Mouse (Mus musculus) right cerebral cortex, postnatal 25 days (tissue): ENCODE measurements around the gene Tmem108.

Experiments
- DNase-seq: peaks from one replicate; pipeline ENCODE4 v3.0.0; 2022

Gene Tmem108

DNA sequence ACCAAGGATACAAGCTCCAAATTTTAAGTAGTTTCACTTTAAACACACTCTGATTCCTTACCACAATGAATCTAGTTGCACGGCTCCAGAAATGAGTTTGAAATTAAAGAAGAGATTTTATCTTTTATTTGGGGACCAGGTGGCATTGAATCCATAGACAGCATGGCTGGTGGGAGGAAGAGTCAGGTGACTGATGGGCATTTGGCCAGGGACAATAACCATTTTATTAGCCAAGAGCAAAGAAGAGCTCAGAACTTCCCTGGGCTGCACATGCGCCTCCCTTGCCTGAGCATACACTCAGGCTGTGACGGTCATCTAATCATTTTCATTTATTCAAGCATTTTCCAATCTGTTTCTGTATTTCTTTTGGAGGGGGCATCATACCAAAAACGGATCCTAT is 135.5 kb downstream of the Tmem108 start:
- DNase-seq = no peak

DNA sequence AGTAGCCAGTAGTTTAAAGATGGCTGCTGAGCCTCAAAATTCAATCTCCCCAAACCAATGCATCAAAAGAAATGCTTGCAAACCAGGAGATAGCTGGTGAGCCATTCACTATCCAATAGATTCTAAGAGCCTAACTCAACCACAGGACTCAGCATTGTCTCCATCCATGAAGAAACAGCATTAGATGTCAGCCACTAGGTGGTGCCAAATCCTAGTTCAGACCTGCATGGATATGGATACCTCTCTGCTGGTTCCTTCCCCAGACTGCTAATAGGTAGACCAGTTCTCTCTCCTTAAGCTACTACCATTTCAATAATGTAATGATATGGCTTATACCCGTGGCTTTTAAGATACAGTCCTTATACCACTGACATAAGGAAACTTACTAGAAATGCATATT is 137.0 kb downstream of the Tmem108 start:
- DNase-seq = peak; percentile 62

DNA sequence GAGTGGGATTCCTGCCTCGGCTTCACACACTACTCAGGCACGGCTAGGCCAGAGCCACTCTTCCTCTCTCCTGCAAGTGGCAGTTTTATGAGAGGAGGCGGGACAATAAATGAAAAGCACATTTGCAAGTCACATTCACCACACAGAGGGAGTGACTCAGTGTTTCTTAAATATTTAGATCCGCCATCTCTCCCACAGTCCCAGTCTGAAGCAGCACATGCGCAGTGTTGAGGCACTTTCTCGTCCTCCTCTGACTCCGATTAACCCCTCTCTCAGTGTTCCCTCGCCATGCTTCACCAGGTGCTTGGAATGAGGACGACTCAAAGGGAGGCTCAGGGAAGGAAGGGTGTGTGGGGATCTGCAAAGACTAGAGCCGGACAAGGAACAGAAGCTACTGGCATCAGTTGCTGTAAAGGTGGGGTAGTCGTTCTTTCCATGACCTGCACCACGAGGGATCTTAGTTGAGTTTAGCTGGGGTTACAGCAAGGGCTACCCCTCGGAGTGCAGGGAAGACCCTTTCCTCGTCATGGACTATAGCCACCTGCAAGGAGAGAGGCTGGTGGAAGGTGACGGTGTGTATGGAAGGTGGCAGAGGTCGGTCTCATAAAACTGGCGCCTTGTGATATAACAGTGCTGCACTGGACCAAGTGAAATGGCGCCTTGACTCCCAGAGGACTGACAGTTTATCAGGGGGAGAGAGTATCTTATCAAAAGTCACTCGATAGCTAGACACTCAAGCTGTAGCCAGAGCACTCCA is 137.9 kb downstream of the Tmem108 start:
- DNase-seq = peak; percentile 53

DNA sequence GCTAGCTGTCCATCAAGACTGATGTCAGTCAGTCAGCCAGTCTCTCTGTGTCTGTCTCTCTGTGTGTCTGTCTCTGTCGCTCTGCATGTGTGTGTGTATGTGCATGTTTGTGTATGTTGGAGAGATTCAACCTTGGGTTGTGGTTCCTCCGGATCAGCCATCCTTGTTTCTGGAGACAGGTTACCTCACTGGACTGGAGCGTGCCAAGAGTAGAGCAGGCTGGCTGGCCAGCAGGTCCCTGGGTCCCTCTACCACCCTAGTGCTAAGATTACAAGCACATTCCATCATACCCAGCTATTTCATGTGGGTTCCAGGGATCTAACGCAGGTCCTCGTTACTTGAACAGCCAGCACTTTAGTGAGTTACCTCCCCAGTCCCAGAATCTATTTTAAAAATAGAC is 138.6 kb downstream of the Tmem108 start:
- no peak for DNase-seq

DNA sequence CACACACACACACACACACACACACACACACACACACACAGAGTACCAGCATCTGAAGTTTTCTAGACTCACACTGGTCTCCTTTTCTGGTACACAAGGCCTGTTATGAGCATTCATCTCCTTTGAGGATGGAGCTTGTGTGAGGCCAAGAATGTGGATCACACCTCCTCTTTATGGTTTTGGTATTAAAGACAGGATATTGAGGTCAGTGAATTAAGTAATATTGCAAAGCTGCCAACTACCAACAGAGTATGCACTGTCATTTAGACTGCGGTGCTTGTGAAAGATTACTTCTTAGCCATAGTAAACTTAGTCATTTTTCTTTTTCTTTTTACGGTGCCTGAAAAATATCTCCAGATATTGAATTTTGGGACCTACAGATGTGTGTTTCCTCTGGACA is 139.8 kb downstream of the Tmem108 start:
- DNase-seq = no peak

DNA sequence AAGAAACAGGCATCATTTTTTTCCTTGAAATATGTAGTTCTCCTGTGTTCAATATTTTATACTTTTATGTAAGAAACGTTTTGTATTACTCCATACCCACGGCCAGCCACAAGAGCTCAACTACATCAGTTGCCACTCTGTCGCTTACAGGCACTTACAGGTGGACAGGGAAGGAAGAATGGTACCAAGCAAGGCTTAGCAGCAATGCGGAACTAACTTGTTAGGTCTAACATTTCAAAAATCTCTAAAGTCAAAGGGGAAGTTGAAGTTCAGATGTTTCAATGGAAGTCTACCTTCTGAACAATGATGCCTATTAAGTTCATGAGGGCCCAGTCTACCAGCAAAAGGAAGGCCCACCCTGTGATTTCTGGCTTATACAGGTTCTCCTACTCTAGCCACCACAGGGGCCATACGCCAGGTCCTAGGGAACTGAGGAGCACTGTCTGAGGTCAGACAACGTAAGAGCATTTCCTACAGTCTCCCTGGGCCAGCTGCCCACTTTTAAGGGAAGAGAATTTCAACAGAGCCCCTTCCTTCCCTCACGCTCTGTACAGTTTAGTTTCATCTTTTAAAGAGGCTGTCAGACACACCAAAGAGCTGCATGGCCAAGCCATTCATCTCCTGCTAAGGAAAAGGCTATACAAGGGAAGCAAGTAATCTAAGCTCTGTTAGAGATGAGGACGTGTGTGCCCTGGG is 141.0 kb downstream of the Tmem108 start:
- no peak for DNase-seq

DNA sequence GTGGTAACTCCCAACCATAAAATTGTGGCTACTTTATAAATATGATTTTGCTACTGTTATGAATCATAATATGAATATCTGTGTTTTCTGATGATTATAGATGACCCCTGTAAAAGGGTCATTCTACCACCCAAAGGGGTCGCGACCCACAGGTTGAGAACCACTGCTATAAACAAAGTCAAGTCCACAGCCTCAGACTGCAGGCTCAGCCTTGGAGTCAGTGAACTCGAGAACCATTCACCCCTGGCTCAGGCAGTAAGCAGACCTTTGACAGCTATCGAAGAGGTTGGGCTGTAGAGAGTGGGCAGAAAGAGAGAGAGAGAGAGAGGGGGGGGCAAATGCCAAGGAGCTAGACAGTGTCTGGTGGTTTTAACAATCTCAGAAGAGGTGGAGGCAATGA is 147.4 kb downstream of the Tmem108 start:
- no peak for DNase-seq

DNA sequence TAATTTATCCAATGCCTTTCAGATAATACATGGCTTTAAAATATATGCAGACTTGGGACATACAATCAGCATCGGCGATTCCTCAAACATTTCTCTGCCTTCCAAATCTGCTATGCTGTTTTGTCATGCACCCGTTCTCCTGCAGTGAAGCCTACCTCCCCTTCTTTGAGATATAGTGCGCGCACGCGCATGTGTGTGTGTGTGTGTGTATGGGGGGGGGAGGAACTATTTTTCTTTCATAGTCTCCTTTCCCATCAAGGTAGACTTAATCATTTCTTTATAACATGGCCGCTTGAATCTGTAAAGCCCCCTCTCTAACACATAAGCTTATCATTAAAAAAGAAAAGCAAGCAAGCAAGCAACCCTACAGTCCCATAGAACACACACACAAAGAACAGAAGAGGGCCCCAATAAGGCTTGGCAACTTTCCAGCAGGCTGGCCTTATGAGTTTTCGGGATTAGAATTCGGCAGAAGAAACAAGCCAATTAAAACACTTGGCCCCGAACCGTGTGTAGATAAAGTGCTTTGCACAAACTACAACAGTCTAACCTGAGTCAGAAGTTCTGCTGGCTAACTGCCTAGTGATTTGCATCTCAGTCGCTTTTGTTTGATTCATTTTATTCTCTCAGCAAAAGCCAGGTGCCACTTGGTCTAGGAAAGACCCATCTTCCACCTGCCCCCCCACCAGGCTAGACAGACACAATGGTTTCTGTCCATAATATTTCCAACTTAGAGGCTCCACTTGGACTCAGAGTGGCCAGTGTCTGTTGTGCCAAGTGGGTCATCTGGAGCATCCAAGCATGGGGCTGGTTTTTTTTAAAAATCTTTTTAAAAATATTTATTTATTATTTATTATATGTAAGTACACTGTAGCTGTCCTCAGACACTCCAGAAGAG is 153.2 kb downstream of the Tmem108 start:
- no peak for DNase-seq

DNA sequence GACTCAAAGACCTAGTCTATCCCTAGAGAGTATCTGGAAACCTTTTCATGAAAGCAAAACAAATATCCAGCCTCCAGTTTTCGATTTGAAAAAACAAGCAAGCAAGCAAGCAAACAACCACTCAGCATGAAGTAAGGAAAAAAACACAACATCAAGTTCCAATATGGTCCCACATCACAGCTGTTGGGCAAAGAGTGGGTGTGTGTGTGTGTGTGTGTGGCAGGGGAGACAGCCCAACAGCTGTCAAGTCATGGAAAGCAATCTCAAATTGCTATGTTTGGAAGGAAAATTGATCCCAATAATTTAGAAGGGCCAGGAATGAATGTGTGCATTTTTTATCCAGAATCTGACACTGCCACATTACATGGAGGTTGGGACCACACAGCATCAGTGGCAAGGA is 155.6 kb downstream of the Tmem108 start:
- DNase-seq = no peak

DNA sequence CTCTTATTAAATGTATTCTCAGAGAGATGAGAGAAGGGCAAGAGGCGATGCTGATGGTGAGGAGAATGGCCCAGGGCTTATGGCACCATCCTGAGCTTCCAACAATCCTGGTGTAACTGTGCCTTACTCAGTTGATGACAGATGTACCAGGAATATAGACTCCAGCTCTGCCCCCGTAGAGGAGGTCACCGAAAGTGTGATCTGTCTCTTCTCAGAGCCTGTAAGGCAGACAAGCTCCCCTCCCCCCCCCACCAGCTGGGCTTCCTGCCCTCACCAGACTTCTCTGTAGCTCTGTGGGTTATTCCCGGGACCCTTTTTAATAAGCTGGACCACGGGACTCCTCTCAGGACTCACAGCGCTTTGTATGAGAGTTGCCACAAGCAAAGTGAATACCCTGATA is 157.8 kb downstream of the Tmem108 start:
- DNase-seq = no peak

DNA sequence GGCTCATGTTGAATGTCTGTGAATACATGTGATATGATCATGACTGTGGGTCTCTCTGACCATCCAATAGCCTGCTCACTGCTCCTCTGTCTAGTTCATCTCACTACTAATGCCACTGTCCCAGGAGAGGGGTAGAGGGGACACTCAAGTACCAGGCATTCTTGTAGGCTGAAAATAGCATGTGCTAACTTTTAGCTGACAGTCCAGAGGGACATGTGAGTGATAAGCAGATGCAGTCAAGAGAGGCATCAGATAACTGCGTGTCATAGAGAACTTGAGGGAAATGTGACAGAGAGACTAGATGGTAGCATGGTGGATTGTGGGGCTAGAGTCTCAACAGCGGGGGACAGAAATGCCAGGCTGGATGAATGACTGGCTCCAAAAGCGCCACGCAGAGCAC is 159.8 kb downstream of the Tmem108 start:
- DNase-seq = no peak

DNA sequence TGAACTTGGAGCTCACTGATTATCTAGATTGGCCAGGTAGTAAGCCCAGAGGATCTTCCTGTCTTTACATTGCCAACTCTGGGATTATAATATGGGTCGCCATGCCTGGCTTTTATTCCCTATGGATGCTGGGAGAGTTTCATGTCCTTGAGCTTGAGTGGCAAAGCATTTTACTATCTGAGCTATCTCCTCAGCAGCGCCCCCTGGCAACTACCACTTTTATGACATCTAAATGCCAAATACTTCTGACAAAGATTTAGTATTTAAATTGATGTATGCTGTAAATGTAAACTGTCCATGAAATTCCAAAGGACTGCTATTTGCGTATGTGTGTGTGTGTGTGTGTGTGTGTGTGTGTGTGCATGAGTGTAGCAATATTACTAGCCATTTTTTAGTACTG is 160.8 kb downstream of the Tmem108 start:
- DNase-seq = no peak

DNA sequence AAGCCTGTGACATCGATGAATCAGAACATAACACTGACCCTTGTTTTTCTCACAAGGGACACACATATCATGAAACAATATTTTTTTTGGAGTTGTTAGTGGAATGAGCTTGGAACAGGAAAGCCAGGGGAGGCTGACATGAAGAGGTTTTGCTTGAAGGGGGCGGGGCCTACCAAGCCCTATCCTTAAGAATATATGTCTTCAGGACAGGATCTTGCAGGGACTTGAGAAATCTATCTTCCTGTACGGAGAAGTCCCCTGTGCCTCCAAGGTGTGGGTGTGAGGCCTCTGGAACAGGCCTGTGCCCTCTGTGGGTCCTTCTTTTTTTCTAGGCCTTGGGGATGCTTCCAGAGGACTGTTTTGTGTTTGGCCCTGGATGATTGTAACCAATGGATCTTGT is 161.7 kb downstream of the Tmem108 start:
- DNase-seq = no peak

DNA sequence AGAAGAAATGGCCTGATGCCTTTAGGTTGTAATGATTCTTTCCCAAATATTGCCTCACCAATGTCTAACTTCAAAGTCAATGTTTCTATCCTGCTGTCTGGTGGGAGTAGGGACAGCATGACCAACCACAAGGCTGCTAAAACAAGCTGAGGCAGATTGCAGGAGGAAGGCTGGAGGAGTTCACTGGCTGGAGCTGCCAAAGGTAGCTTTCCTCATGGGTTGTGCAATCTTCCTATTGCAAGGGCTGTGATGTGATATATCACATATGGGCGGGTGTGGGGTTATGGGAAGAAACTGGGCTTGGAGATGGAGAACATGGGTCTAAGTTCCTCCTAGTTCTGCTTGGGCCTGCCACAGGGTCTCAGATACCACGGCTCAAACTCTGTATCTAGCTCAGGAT is 163.8 kb downstream of the Tmem108 start:
- peak; percentile 49 for DNase-seq

DNA sequence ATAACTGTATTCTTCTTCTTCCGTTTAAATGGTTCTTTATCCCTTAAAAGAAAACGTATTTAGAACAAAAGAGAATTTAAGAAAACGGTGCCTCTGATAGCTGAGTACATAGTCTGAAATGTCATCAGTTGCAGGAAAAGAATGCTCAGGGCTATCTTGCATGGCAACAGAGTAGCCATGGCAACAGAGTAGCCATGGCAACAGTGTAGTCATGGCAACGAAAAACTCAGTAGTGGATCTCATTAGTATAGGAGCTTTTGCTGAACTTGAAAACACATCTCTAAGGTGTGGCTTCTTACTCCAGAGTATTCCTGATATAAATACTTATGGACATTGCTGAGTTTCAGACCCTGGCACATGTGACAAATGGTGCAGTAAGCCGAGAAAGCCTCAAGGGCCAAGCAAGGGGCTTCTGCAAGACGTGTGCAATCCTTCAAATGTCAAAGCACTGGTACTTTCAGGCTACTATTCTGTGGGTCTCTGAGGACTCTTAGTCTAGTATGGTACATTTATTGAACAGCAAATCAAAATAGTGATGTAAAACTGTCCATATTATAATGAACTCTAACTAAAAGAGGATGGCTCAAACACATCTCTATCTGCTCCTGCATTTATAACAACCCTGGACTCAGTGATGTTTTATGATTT is 166.3 kb downstream of the Tmem108 start:
- DNase-seq = peak; percentile 74

DNA sequence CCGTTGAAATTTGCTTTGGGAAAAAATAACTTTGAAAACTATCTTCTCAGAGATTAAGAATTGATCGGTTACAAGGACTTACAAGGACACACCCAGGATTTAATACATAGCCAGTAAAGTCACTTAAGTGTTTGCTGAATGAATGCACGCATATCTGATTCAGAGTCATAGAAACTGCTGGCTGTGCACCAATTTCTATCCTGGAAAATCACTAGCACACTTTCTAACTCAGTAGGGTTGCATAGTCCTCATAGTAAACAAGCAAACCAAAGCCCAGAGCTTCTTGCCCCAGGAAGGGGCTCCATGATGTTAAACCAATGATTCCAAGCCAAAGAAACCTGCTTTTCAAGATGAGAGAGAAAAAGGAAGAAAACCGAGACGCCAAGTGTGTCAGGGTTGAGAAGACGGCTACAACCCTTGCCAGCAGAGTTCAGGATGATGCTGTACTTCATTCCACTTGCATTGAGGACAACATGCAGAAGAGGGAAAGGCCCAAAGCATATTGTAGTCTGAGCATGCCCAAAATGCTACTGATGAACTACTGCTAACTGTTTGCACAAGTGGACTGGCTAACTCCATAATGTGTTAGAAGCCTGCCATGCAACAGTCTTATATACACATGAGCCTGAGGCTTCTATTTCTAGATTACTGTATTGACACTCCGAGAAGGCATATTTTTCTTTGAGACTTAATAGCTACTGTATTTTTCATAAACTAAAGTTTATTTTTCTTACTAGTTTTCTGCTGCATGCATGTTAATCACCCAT is 167.0 kb downstream of the Tmem108 start:
- DNase-seq = no peak

DNA sequence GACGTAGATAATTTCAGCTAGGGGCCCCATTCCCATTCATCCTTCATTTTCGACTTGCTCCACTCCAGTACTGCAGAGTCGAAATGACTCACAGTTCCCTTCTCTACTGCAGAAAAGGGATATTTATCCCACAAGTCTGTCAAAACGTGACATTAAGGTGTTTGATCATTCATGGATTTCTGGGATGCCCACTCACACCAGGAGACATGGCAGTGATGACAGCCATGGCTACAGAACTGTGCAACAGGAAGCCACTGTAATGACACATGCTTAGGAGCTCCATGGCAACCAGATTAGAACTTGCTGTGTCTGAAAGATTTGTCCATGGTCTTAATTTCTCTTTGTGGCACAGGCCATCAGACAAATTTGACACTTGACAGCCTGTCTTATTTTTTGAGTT is 168.6 kb downstream of the Tmem108 start:
- DNase-seq = no peak

DNA sequence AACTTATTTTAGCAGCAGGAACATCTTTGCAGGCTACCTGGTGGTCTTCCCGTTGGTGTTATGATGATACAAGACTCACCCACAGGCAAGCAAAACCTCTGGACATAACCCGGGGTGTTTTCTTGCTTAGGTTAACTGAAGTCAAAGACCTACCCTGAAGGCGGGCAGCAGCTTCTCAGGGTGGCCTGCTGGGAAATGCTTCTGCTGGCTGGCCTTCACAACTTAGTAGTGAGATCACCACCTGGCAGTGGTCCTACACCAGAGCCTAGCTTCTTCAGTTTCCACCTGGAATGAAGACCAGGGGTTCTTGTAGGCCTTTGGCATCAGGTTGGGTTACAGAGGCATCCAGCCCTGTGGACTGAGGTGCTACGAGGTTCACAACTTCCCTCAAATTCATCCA is 169.7 kb downstream of the Tmem108 start:
- DNase-seq = no peak

DNA sequence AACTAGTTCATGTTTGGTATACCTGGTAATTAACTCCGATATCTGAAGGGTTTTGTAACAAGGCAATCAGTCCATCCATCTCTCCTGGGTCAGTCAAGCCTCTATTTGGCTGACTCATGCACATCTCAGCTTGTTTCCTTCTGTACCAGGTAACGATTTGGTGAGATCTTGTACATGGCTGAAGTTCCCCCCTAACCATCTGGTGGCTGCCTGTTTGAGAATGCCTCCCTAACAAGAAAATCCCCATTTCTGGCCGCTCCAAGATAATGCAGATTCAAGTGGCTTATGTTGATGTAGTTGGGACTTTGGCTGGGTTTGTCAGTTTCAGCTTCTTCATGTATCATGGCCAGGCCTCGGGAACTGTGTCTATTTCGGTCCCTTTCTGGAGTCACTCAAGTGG is 170.8 kb downstream of the Tmem108 start:
- no peak for DNase-seq

DNA sequence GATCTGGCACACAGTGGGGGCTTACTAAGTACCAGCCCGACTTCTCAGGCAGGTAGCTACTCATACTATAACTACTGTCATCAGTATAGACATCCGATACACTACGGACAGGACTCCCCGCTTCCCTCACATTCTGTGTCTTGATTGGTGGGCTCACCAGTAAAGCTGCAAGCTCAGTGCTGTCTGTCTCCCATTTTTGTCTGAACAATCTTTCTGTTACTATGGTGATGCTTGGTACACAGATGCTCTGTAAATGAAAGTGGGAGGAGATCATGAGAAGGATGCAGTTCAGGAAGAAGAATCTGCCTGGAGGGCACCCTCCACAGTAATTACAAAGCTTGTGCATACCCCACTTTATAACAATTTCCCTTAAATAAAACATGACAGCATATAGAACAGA is 176.8 kb downstream of the Tmem108 start:
- DNase-seq = no peak

DNA sequence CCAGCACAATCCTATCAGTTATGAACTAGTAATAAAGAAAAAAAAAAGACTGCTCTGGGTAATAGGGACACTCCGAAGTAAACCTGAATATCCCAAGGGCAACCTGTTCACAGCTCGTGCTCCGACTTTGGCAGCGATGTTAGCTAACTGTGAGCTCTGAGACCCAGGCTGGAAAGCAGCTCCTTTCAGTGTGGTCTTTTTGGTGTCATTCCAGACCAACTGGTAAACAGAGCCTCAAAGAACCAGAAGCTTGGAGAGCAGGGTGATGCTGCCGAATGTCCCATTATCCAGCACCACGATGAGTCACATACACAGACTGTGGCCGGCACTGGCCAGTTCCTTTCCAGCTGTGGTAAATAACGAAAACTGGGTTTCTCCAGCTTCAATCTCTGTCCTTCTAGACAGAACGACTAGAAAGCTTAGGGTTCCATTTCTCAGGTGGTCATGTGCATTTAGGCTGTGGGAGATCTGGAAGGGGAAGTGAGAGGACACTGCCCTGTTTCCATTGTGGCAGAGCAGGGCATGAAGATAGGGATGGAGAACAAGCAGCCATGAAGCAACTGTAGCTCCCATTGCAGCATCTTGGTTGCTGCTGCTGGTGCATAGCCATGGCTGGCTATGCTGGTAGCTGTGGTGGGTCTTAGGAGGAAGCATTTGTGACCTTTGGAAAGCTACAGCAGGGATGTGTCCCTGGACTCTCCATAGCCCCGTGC is 179.2 kb downstream of the Tmem108 start:
- DNase-seq = no peak

DNA sequence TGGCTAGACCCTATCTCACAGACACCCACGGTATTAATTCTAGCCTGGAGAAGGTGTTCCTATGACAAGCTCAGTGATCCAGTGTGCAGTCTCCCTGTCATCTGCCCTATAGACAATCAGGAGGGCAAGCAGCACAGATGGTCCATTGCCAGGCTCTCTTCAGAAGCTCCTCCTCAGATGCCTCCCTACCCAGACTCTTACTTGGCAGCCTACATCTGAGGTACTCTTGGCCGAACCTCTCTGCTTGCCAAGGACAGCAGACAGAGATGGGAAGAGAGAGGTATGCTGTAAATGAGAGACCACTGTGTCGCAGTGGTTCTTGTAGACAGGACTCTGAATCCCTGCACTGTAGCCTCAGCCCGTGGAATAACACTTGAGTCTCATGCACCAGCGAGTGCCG is 181.0 kb downstream of the Tmem108 start:
- no peak for DNase-seq
